Mouse (Mus musculus): ENCODE data around the gene Hsd3b7. TPM values are rescaled to one million over a fixed set of nuclear protein-coding genes. Genes with fewer than 3 reads are reported as not detected.
A peak's percentile ranks its signal among the peaks of the same experiment; 100 is the strongest.

The Hsd3b7 gene
- polyA plus RNA-seq, 1 experiment from 2014 or later: 21.1 TPM

GRCm38 (mm10) chr7:127776426-127776825 is 24.0 kb upstream of the Hsd3b7 start, which contains the start of gene Setd1a:
Setd1a (plus strand) TSS chr7:127776670.
- Histone ChIP-seq H3K27me3 (replicated peaks) (no peaks in the 10 kb centered on the region), H3K27ac (ENCODE audit: poor library complexity, severe bottlenecking) (peak within 1 kb of the TSS; percentile 99), H3K9me3 (replicated peaks) (no peaks in the 10 kb centered on the region), H3K4me2 (peak within 1 kb of the TSS; percentile 94), H3K4me1 (replicated peaks) (peaks cover 13% of the 10 kb centered on the region), H3K4me3 (peak within 1 kb of the TSS; percentile 99), H3K9ac (peak within 1 kb of the TSS; percentile 96), H3K36me3 (peaks cover 32% of the 10 kb centered on the region)
- peak; percentile 78 for ATAC-seq (ENCODE audit: insufficient number of reproducible peaks, low FRiP score)
- WGBS: under 1% methylated on average over 23 of the region's 23 CpGs

- Histone ChIP-seq H3K4me1 (replicated peaks) (peaks cover 12% of the 10 kb centered on the region), H3K36me3 (peaks cover 37% of the 10 kb centered on the region), H3K27me3 (replicated peaks) (no peaks in the 10 kb centered on the region), H3K4me2 (peak overlapping the region; percentile 94), H3K9ac (peak overlapping the region; percentile 96), H3K27ac (ENCODE audit: poor library complexity, severe bottlenecking) (peak overlapping the region; percentile 99), H3K9me3 (replicated peaks) (no peaks in the 10 kb centered on the region), H3K4me3 (peak overlapping the region; percentile 99)
- ATAC-seq (ENCODE audit: insufficient number of reproducible peaks, low FRiP score): peak; percentile 94
- under 1% methylated on average over 61 of the region's 70 CpGs for whole genome bisulfite sequencing
Measured at GRCm38 (mm10) chr7:127776878-127777473, 23.4 kb upstream of the Hsd3b7 start.

- 3% methylated on average over 54 of the region's 66 CpGs for WGBS
- ATAC-seq (ENCODE audit: insufficient number of reproducible peaks, low FRiP score): peak; percentile 60
- Histone ChIP-seq H3K27me3 (replicated peaks) (no peaks in the 10 kb centered on the region), H3K4me1 (replicated peaks) (peaks cover 12% of the 10 kb centered on the region), H3K36me3 (peaks cover 44% of the 10 kb centered on the region), H3K4me3 (peak overlapping the region; percentile 99), H3K9ac (peak overlapping the region; percentile 96), H3K4me2 (peak overlapping the region; percentile 94), H3K27ac (ENCODE audit: poor library complexity, severe bottlenecking) (peak overlapping the region; percentile 99), H3K9me3 (replicated peaks) (no peaks in the 10 kb centered on the region)
Measured at GRCm38 (mm10) chr7:127777474-127778266, 22.7 kb upstream of the Hsd3b7 start.

GRCm38 (mm10) chr7:127778350-127778749 is 22.1 kb upstream of the Hsd3b7 start:
- Histone ChIP-seq H3K36me3 (peaks cover 51% of the 10 kb centered on the region), H3K4me3 (peak overlapping the region; percentile 99), H3K9ac (peak overlapping the region; percentile 96), H3K27ac (ENCODE audit: poor library complexity, severe bottlenecking) (no peak overlapping the region), H3K4me1 (replicated peaks) (peaks cover 12% of the 10 kb centered on the region), H3K9me3 (replicated peaks) (no peaks in the 10 kb centered on the region), H3K27me3 (replicated peaks) (no peaks in the 10 kb centered on the region), H3K4me2 (peak overlapping the region; percentile 94)
- 77% methylated on average over 4 of the region's 4 CpGs for WGBS
- ATAC-seq (ENCODE audit: insufficient number of reproducible peaks, low FRiP score): no peak

- Histone ChIP-seq H3K9me3 (replicated peaks) (no peaks in the 10 kb centered on the region), H3K27ac (ENCODE audit: poor library complexity, severe bottlenecking) (no peak within 1 kb of the TSS), H3K27me3 (replicated peaks) (no peaks in the 10 kb centered on the region), H3K36me3 (peaks cover 98% of the 10 kb centered on the region), H3K4me2 (no peak within 1 kb of the TSS), H3K4me1 (replicated peaks) (no peaks in the 10 kb centered on the region), H3K9ac (no peak within 1 kb of the TSS; the same call in 1 of the 2 replicates), H3K4me3 (no peak within 1 kb of the TSS)
- no peak for ATAC-seq (ENCODE audit: insufficient number of reproducible peaks, low FRiP score)
- 90% methylated on average over 7 of the region's 7 CpGs for WGBS
Measured at GRCm38 (mm10) chr7:127785308-127785707, 15.1 kb upstream of the Hsd3b7 start, which contains the start of gene Gm49388. Gm49388 (plus strand) TSS chr7:127785608.

- Histone ChIP-seq H3K4me2 (no peak overlapping the region), H3K27me3 (replicated peaks) (no peaks in the 10 kb centered on the region), H3K27ac (ENCODE audit: poor library complexity, severe bottlenecking) (no peak overlapping the region), H3K36me3 (peaks cover 82% of the 10 kb centered on the region), H3K4me1 (replicated peaks) (peaks cover 4% of the 10 kb centered on the region), H3K4me3 (no peak overlapping the region), H3K9me3 (replicated peaks) (no peaks in the 10 kb centered on the region), H3K9ac (no peak overlapping the region)
- 90% methylated on average over 23 of the region's 23 CpGs for WGBS
- ATAC-seq (ENCODE audit: insufficient number of reproducible peaks, low FRiP score): no peak
Measured at GRCm38 (mm10) chr7:127797076-127797845, 3.1 kb upstream of the Hsd3b7 start.

- WGBS: 87% methylated on average over 4 of the region's 4 CpGs
Measured at GRCm38 (mm10) chr7:127798591-127798990, 1.8 kb upstream of the Hsd3b7 start.

GRCm38 (mm10) chr7:127799211-127799610 is 1.2 kb upstream of the Hsd3b7 start:
- no peaks in the 10 kb centered on the region for H3K27me3 ChIP-seq (replicated peaks)
- peaks cover 74% of the 10 kb centered on the region for H3K36me3 ChIP-seq
- no peak overlapping the region for H3K4me2 ChIP-seq
- H3K9me3 ChIP-seq (replicated peaks): no peaks in the 10 kb centered on the region
- peaks cover 4% of the 10 kb centered on the region for H3K4me1 ChIP-seq (replicated peaks)
- no peak for ATAC-seq (ENCODE audit: insufficient number of reproducible peaks, low FRiP score)
- no peak overlapping the region for H3K4me3 ChIP-seq
- H3K9ac ChIP-seq: no peak overlapping the region
- H3K27ac ChIP-seq (ENCODE audit: poor library complexity, severe bottlenecking): no peak overlapping the region
- 90% methylated on average over 13 of the region's 13 CpGs for WGBS

More at GRCm38 (mm10) chr7:127798591-127798990, 1.8 kb upstream of the Hsd3b7 start:
- Histone ChIP-seq H3K4me3 (no peak overlapping the region), H3K4me2 (no peak overlapping the region), H3K27me3 (replicated peaks) (no peaks in the 10 kb centered on the region), H3K9ac (no peak overlapping the region), H3K36me3 (peaks cover 80% of the 10 kb centered on the region), H3K9me3 (replicated peaks) (no peaks in the 10 kb centered on the region), H3K4me1 (replicated peaks) (peaks cover 4% of the 10 kb centered on the region), H3K27ac (ENCODE audit: poor library complexity, severe bottlenecking) (no peak overlapping the region)
- ATAC-seq (ENCODE audit: insufficient number of reproducible peaks, low FRiP score): no peak

GRCm38 (mm10) chr7:127799738-127800137 is 666 bp upstream of the Hsd3b7 start:
- H3K4me1 ChIP-seq (replicated peaks): peaks cover 4% of the 10 kb centered on the region
- WGBS: 95% methylated on average over 1 of the region's 1 CpGs
- no peak overlapping the region for H3K27ac ChIP-seq (ENCODE audit: poor library complexity, severe bottlenecking)
- H3K36me3 ChIP-seq: peaks cover 69% of the 10 kb centered on the region
- no peaks in the 10 kb centered on the region for H3K9me3 ChIP-seq (replicated peaks)
- ATAC-seq (ENCODE audit: insufficient number of reproducible peaks, low FRiP score): no peak
- H3K4me3 ChIP-seq: no peak overlapping the region
- no peak overlapping the region for H3K4me2 ChIP-seq
- H3K9ac ChIP-seq: no peak overlapping the region
- H3K27me3 ChIP-seq (replicated peaks): no peaks in the 10 kb centered on the region

GRCm38 (mm10) chr7:127801010-127801621 is 712 bp downstream of the Hsd3b7 start:
- Histone ChIP-seq H3K27ac (ENCODE audit: poor library complexity, severe bottlenecking) (no peak overlapping the region), H3K4me2 (peak overlapping the region; percentile 62), H3K4me1 (replicated peaks) (peaks cover 4% of the 10 kb centered on the region), H3K27me3 (replicated peaks) (no peaks in the 10 kb centered on the region), H3K9me3 (replicated peaks) (no peaks in the 10 kb centered on the region), H3K36me3 (peaks cover 55% of the 10 kb centered on the region), H3K4me3 (peak overlapping the region; percentile 34), H3K9ac (peak overlapping the region; percentile 51)
- ATAC-seq (ENCODE audit: insufficient number of reproducible peaks, low FRiP score): 0 out of 2 replicates have a peak, but pooled peaks have one; percentile 2
- WGBS: 91% methylated on average over 8 of the region's 8 CpGs
